Mouse (Mus musculus) liver, embryonic 16.5 days (tissue): ENCODE data around the gene Psg16. TPM values are rescaled to one million over a fixed set of nuclear protein-coding genes. Genes with fewer than 3 reads are reported as not detected.

Experiments
- ATAC-seq: fragments of 200-750 bp; cut with Nextera tagmentation; 2 replicates; pipeline ENCODE4 v1.8.0; 2017; ENCODE audit warnings: low read depth, mild to moderate bottlenecking, moderate number of reproducible peaks, moderate library complexity
- H3K27ac ChIP-seq: fragments of 300-500 bp; sonication (generic); 2 replicates; pipeline ENCODE4 v1.5.1; 2014; ENCODE audit warnings: mild to moderate bottlenecking, low read length
- H3K27me3 ChIP-seq: fragments of 300-500 bp; sonication (generic); 2 replicates; pipeline ENCODE4 v1.6.1; 2014; ENCODE audit warnings: low read depth, low read length, mixed read lengths; ENCODE audit not compliant: control insufficient read depth, insufficient read depth
- H3K36me3 ChIP-seq: fragments of 300-500 bp; sonication (generic); 2 replicates; pipeline ENCODE4 v1.6.1; 2014; ENCODE audit warnings: mild to moderate bottlenecking; ENCODE audit not compliant: control insufficient read depth, insufficient read depth
- H3K4me1 ChIP-seq: fragments of 300-500 bp; sonication (generic); 2 replicates; pipeline ENCODE4 v1.6.1; 2014; ENCODE audit warnings: low read depth, low read length, mixed read lengths; ENCODE audit not compliant: control insufficient read depth
- H3K4me2 ChIP-seq: fragments of 300-500 bp; sonication (generic); 2 replicates; pipeline ENCODE4 v1.6.1; 2014; ENCODE audit warnings: low read depth, low read length, mixed read lengths
- H3K4me3 ChIP-seq: fragments of 300-500 bp; sonication (generic); 2 replicates; pipeline ENCODE4 v1.5.1; 2014; ENCODE audit warnings: low read depth, mild to moderate bottlenecking, low read length
- H3K9ac ChIP-seq: fragments of 300-500 bp; sonication (generic); 2 replicates; pipeline ENCODE4 v1.6.1; 2014; ENCODE audit warnings: low read depth, low read length
- H3K9me3 ChIP-seq: fragments of 300-500 bp; sonication (generic); replicated peaks from 2 replicates; pipeline ENCODE4 v1.6.1; 2016; ENCODE audit warnings: low read length; ENCODE audit not compliant: control insufficient read depth
- WGBS: fragments of 180-500 bp; shearing (Covaris S2); extraction: QIAGEN DNeasy Blood & Tissue Kit; methylation state at CpG from one replicate; pipeline ENCODE4 v1.1.7; 2014; ENCODE audit not compliant: insufficient replicate concordance; 5-methylcytosine and 5-hydroxymethylcytosine counted together
- polyA plus RNA-seq: library from polyadenylated mRNA; unstranded; fragments of >200 nt; fragmentation: Nextera tagmentation; extraction: Ambion mirVana; gene quantifications from 2 replicates; pipeline ENCODE4 v1.2.1, GENCODE M21; 2015

Gene Psg16
- polyA plus RNA-seq, 1 experiment from 2014 or later = 0.25 TPM

DNA sequence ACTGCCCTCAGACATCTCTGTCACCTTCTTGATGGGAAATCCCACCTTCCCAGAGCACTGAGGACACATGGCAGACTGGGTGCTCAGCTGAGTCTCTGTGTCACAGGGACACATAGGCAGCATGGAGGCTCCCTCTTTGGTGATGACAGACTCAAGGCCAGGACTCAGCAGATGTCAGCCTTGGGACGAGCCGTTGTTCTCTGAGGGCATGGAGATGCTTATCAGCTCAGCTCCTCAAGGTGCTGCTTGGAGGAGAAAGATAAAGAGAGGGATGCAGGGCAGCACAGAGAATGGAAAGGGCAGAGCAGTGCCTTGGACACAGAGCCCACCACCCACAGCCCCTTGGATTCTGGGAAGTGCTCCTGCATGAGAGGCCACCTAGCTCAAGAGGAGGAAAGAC lies 76.1 kb downstream of the Psg16 start, which contains the start of gene Ceacam3:
Gene Ceacam3, plus strand, starts transcription at position 352 of the 400 bp plus-strand sequence.
- no peak within 1 kb of the TSS for H3K4me3 ChIP-seq
- ATAC-seq = no peak
- WGBS = 69% methylated on average over 2 of the region's 2 CpGs

DNA sequence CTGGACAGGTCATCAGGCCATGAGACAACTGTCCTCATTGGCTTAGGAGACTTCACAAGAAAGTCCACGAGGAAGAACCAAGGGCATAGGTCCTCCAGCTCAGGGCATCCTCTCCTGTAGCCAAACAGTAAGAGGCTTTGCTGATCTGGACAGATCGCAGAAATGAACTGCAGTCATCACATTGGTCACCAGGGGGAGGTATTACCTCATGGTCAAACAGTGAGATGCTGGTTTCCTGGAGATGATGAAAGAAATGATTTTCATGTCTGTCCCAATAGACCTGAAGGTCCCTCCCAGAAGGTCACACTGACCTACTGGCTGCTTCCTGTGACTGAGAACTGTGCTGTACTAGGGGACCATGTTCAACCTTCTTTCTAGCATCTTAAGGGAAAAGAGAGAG lies 81.8 kb downstream of the Psg16 start:
- Histone ChIP-seq H3K36me3 (no peaks in the 10 kb centered on the region), H3K4me3 (no peak overlapping the region), H3K9me3 (no peaks in the 10 kb centered on the region), H3K27me3 (no peaks in the 10 kb centered on the region), H3K27ac (no peak overlapping the region), H3K9ac (no peak overlapping the region), H3K4me2 (no peak overlapping the region), H3K4me1 (no peaks in the 10 kb centered on the region)
- WGBS = 17% methylated on average over 2 of the region's 2 CpGs
- no peak for ATAC-seq

More for the DNA sequence above, 76.1 kb downstream of the Psg16 start, which contains the start of gene Ceacam3:
- Histone ChIP-seq H3K27me3 (no peaks in the 10 kb centered on the region), H3K36me3 (no peaks in the 10 kb centered on the region), H3K4me2 (no peak within 1 kb of the TSS), H3K9ac (no peak within 1 kb of the TSS), H3K27ac (no peak within 1 kb of the TSS), H3K4me1 (no peaks in the 10 kb centered on the region), H3K9me3 (no peaks in the 10 kb centered on the region)

DNA sequence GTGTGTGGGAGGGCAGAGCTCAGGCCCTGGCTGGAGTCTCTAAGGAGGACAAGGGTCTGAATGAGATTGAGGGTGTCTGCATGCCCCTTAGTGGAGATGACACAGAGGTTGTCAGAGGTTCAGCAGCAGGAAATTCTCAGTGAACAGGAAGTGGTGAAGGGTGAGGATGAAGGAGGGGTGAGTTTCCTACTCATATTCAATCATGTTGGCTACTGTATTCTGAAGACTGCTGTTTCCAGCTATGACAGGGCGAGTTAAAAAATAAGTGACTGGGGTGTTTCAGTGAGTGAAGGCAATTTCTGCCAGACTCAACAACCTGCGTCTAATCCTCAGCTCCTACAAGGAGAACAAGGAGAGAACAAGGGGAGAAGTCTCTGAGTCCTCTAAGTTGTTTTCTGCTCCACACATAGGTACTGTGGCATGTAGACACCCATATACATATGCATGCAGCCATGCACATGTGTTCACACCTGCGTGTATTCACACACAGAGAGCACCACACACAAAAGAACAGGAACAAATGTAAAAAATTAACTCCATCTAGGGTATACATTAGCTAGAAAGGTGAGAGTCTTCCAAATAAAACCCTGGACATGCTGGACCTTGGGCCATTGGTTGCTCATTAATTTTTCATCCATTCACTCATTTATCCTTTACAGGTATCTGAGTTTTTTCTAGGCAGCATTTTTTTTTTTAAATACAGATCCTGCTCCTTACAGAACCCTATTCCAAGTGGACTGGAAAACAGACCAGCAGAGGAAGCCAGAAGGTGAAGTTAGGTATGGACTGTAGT lies 83.2 kb downstream of the Psg16 start:
- no peak overlapping the region for H3K4me3 ChIP-seq
- H3K9ac ChIP-seq = no peak overlapping the region
- no peaks in the 10 kb centered on the region for H3K4me1 ChIP-seq
- H3K36me3 ChIP-seq = no peaks in the 10 kb centered on the region
- H3K4me2 ChIP-seq = no peak overlapping the region
- H3K9me3 ChIP-seq = no peaks in the 10 kb centered on the region
- no peak for ATAC-seq
- H3K27ac ChIP-seq = no peak overlapping the region
- no peaks in the 10 kb centered on the region for H3K27me3 ChIP-seq
- 54% methylated on average over 3 of the region's 3 CpGs for whole genome bisulfite sequencing

GRCm38 (mm10) chr7:17159011-17159410 lies 85.2 kb downstream of the Psg16 start:
- ATAC-seq = no peak
- no peak overlapping the region for H3K4me3 ChIP-seq
- WGBS = 62% methylated on average over 7 of the region's 7 CpGs
- no peak overlapping the region for H3K4me2 ChIP-seq
- H3K4me1 ChIP-seq = no peaks in the 10 kb centered on the region
- H3K27me3 ChIP-seq = no peaks in the 10 kb centered on the region
- H3K27ac ChIP-seq = no peak overlapping the region
- no peaks in the 10 kb centered on the region for H3K9me3 ChIP-seq
- H3K9ac ChIP-seq = no peak overlapping the region
- H3K36me3 ChIP-seq = no peaks in the 10 kb centered on the region

- H3K9ac ChIP-seq = no peak overlapping the region
- H3K36me3 ChIP-seq = no peaks in the 10 kb centered on the region
- no peaks in the 10 kb centered on the region for H3K9me3 ChIP-seq
- H3K27me3 ChIP-seq = no peaks in the 10 kb centered on the region
- no peak for ATAC-seq
- no peak overlapping the region for H3K4me3 ChIP-seq
- H3K4me1 ChIP-seq = no peaks in the 10 kb centered on the region
- H3K4me2 ChIP-seq = no peak overlapping the region
- no peak overlapping the region for H3K27ac ChIP-seq
- WGBS = 41% methylated on average over 4 of the region's 4 CpGs
These were observed 98.0 kb downstream of the Psg16 start for GRCm38 (mm10) chr7:17171827-17172226.

Other genes starting within 250 kb of the Psg16 start
- 2.8 and 3.6 TPM in 2 replicates for gene Prkd2, start 231.1 kb upstream of the Psg16 start, polyA plus RNA-seq
- gene Dact3, start 198.7 kb upstream of the Psg16 start, polyA plus RNA-seq = 0.05 and 0.12 TPM in 2 replicates
- gene Gng8, start 182.3 kb upstream of the Psg16 start, polyA plus RNA-seq = 0.17 TPM in 1 of 2 replicates, not detected in the other
- gene Ptgir, start 167.6 kb upstream of the Psg16 start, polyA plus RNA-seq = 1.2 and 1.3 TPM in 2 replicates
- gene Calm3, start 149.9 kb upstream of the Psg16 start, polyA plus RNA-seq = 81.6 and 86.6 TPM in 2 replicates
- 0.20 and 0.42 TPM in 2 replicates for gene Pnmal2, start 129.4 kb upstream of the Psg16 start, polyA plus RNA-seq
- 0.02 and 0.05 TPM in 2 replicates for gene Pnmal1, start 114.4 kb upstream of the Psg16 start, polyA plus RNA-seq
- gene Gm42372, start 91.0 kb upstream of the Psg16 start, polyA plus RNA-seq = 0.04 TPM in 2 replicates
- gene Ccdc8, start 81.3 kb upstream of the Psg16 start, polyA plus RNA-seq = 5.3 and 5.9 TPM in 2 replicates
- 38.0 and 38.6 TPM in 2 replicates for gene Ppp5c, start 46.1 kb upstream of the Psg16 start, polyA plus RNA-seq
- 36.0 and 43.3 TPM in 2 replicates for gene Hif3a, start 11.6 kb upstream of the Psg16 start, polyA plus RNA-seq
- gene Ceacam3, start 76.2 kb downstream of the Psg16 start, polyA plus RNA-seq = 0.04 TPM in 1 of 2 replicates, not detected in the other
- gene Psg29, start 129.4 kb downstream of the Psg16 start, polyA plus RNA-seq = not detected in 2 replicates